Mouse (Mus musculus): ENCODE measurements around the gene Scd2.

GRCm38 (mm10) chr19:44335876-44336662 lies 42.6 kb downstream of the Scd2 start:
- TF ChIP-seq POLR2A (IDR thresholded peaks at IDR 0.05; ENCODE audit: low read depth, low read length), result no peak
- no peak for TF ChIP-seq CTCF (IDR thresholded peaks at IDR 0.05; ENCODE audit: borderline replicate concordance, insufficient read depth, low read length)
